Mouse (Mus musculus): ENCODE measurements at regions not wholly inside any gene's neighbourhood (a gene's known extent, or its start where the extent isn't known, plus 50 kb on each side); places are given as distances from the start of the nearest gene placed in this dataset.

DNA sequence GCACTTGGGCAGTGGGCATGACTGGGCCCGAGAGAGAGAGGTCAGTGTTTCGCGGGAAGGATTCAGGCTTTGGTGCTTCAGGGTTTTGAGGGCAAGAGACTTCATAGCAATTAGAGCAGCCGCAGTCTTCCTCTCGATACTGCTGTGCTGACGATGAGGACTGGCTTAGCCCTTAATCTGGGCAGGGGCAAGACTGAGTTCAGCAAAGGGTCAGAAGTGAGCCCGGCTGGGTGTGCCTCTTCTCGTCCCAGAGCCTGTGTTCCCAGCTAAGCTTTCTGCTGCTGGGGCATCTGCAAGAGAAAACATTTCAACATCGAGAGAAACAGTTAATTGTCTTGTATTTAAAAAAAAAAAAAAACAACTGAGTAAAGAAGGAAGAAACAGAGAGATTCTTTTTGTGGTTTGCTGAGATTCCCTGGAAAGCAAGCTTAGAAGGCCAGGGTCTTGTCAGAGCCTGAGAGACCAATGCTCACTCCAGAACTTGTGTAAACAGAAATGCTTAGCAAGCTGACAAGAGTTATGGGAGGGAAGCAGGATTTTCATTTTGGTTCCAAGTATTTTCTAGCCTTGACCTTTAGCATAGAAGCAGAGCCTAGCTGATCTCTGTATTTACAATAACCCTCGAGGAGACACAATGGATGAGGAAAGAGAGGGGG is 195.1 kb downstream of the Zfp36l1 start:
- no peak for DNase-seq (ENCODE audit: low spot score in 2 of 2)

DNA sequence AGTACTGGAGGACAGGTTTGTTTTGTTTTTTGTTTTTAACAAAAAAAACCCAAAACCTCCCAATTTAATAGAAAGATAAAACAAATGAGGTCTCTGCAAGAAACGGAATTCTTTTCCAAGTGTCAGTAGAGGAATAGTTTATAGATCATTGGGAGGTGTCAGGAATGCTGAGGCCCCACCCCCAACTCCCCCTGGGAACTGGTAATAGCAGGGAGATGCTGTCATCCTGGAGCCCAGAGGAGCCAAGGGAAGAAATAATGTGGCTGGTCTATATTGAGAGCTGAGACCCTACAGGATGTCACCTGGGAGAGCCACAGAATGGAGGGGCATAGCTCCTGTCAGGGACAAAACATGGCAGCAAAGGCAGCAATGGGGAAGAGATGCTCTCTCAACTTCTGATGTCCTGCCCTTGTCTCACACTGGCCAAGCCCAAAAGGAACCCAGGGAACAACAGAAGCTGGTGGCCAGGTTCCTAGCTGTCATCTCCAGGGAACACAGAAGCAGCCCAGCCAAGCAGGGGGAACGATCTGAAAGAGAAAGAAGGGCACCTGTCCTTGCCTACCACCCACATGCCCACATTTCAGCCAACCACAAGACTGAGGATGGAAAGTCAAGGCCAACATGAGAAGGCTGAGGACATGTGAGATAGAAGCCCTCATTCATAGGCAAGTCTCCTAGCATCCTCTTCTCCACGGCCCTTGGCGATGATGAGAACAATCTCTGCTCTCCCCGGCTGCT is 195.7 kb downstream of the Zfp36l1 start:
- no peak for DNase-seq (ENCODE audit: low spot score in 2 of 2)

DNA sequence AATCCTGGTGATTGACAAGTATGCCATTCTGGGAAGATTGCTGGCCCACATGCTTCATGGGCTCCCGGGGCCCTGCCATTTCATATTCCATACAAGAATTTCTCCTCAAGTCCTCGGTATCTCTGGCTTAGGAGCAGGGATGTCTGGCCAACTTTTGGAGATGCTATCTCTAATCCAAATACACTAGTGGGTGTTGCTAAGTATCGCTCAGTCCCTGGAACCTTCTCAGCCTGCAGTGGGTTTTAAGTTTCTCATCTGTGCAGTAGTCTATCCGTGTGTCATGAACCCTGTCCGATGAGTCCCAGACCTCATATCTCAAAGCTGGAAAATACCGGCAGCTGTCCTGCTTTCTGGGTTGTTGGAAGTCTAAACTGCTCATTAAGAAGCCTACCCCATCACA is 198.9 kb downstream of the Zfp36l1 start:
- no peak for DNase-seq (ENCODE audit: low spot score in 2 of 2)

DNA sequence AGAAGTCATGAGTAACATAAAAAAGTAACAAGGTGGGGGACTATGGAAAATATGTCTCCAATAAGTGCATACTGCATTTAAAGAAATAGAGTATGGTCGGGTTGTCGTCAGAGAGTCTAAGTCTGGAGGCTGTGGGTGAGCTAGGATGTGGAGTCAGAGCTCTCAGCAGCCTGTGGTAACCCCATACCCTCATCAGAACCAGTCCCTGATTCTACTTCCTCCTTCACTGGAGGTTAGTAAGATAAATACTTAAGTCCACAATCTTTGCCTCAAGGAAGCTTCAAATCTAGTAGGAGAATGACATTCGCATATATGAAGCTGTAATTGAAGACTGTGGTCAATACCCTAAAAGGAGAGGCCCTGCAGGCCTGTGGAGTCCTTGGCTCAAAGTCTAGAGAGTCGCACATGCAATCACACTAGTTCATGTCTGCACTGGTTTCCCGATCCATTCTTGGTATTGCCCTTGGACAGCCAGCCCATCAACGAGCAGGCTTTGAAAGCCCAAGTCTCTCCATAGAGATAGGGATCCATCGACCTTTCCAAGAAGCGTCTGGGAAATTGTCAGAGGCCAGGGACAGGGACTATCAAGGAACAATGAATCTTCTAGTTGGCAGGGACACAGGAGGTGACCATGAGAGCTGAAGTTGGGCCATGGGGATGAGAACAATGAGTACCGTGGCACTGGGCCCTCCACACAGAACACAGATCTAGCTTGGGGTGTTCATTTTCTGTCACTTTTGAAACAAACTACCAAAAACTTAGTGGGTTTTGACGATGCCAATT is 200.3 kb downstream of the Zfp36l1 start:
- no peak for DNase-seq (ENCODE audit: low spot score in 2 of 2)

DNA sequence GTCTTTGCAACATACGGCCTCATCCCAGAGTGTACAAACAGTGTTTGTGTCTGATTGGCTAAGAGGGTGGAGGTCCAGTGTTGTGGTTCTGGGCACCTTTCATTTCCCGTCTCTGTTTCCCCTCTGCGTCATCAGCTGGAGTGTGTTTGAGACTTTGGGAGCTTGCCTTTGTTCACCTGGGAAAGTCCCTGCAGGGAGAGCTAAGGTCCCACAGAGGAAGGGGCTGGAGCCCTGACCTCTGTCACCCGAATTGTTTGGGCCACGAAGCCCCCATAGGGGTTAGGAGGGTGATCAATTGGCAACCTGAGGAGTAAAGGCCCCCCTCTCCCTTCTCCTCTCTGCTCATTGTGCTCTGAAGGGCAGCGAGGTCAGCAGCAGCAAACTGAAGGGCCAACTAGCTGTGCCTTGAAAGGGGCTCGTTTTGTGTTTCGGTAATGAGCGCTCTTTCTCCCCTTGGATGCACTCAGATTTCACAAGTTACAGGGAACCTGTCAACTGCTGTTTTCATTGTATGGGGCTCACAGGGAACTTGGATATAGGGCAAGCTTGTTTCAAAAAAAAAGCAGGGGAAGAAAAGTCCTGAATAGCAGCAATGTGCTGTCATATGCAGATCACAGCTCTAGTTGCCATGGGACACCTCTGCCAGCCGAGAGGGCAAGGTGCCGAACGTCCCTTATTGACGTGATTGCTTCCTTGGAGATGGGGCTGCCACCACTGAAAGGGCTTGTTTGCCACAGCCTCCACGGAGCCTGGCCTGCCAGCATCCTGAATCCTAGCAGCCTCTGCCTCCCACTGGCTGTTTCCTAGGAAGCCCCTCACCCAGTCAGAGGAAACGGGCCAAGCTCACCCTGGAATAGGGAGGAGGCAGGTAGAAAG is 201.7 kb downstream of the Zfp36l1 start:
- DNase-seq (ENCODE audit: low spot score in 2 of 2), result peak; percentile 32 to 67

DNA sequence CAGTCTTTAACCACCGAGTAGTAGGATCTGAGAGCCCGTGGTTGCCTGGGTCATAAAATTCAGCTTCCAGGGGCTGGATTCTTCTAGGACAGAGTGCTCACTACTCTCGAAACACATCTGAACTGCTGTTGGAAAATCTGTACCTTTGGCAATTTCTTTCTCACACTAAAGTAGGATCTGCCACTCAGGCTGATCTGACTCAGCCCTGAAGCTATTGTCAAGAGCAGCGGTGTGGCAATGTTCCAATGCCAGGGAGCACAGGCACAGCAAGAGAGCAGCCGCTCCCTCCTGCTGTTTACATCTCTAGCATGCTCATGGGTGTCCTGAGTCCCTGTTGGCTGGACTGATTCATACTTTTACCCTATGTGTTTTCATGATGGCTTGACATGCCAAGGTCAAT is 205.2 kb downstream of the Zfp36l1 start:
- DNase-seq (ENCODE audit: low spot score in 2 of 2), result no peak

DNA sequence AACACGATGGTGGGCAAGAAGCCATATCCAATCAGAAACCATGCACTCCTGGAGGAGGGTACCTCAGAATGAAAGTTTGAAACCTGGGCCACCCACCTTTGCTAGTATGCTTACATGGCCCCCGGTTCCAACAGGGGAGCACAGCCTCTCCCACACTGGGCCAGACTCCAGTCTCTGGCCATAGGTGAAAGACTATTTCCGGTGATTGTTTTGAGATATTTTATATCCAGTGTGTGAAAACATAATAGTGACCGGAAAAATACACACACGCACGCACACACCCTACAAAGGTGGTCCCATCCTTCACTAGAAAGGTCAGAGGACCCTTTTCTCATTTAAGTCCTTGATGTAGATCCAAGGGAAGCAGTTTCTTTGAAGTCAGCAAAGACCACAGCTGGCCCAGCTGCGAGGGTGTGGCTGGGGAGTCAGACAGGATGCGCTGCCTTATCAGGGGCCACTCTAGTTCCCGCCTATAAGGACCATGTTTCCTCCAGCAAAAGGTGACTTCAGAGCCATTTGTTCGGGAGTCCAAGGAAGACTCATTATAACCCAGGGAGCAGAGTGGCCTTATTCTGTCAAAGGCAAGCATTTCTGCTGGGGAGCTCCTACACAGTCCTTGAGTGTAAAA is 206.0 kb downstream of the Zfp36l1 start:
- DNase-seq (ENCODE audit: low spot score in 2 of 2), result no peak

DNA sequence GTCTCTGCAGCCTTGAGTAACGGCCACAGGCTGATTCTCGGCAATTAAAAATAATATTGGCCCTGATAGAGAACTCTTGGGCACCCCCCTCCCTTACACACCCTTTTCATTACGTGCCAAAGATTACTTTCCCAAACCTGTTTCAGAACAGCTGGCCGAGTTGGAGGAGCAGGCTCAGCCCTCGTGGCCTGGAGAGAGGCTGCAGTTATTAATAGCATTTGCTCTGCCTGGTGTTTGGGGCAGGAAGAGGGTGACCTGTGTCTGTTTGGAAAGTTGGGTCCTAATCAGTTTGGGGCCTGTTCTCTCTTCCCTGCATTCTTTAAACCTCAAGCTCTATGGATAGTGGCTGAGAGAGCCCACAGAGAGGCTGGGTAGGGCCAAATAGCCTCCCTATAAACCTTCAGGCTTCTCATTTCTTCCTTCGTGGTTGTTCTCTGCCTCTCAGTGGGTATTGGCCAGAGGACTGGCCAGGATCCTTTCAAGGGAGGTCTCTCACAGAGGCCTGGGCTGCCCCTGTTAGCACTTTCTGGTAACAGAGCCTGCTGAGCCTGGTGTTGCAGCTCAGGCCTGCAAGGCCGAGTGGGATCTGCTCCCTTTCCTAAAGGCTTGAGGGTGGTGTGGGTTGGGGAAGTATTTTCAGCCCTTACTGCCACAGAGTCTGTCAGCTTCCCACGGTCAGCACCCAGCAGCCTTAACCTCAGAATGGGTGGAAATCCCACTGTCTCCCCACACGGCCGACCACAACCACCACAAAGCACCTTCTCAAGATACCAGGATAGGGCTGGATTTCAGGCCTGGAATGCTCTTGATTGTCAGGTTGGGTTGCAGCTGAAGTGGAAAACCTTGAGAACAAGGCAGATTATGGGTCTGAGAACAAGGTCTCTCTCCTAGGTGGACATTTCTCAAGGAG is 206.7 kb downstream of the Zfp36l1 start:
- no peak for DNase-seq (ENCODE audit: low spot score in 2 of 2)

DNA sequence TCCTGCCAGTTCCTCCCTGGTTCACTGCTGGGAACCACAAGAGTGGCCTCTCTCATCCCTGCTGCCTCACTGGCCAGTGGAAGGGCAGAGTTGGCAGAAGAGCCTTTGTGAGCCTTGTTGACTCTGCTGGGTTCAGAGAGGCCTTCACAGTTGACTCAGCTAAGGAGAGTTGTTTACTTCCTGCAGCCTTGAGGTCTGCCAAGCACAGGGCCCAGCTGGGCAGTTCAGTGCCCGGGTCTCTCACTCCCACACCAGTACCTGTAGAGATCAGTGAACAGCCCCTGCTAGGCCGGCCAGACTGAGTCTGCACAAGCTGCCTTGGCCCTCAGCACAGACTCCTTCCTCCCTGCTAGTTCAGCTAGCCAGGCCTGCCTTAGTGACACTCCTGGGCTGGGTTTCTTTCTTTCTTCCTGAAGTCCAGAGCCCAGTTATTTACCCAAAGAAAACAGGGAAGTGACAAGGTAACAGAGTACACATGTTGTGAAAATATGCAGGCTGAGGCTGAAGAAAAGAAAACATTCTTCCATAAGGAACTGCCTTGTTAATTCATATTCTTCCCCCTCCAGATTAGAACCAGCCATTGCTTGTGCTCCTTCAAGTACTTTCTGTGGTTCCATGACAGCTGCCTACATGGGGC is 207.8 kb downstream of the Zfp36l1 start:
- no peak for DNase-seq (ENCODE audit: low spot score in 2 of 2)

DNA sequence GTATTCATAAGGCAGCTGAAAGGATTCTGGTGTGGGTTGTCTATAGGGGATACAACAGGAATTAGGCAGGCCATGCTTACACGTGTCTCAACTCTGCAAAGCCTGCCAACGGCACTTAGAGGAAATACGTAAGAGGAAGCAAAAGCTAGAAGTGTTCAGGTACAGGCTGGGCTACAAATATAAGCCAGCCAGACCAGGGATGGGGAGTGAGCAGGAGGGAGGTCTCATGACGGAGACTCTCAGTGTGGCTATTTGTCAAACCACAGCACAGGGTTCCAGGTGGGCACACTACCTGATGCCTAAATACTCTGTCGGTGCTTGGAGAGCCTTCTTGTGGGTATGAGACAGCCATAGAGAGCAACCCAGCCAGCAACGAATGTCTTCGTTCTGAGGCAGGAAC is 210.1 kb downstream of the Zfp36l1 start:
- DNase-seq (ENCODE audit: low spot score in 2 of 2), result no peak

DNA sequence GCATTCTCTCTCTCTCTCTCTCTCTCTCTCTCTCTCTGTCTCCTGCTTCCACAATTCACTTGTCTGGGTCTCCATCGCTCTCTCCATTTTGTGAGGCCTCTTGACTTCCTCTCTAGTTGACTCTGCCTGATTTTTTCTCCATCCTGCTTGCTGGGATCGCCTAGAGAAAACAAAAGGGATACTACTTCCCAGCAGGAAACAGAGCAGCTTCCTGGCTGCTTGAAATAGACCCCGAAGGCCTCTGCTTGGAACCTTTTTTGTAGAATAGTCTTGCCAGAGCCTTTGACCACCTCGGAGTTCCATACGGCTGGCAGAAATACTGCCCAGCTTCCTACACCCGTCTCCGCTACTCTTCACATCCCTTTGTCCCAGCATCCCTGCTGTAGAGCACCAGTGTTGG is 210.7 kb downstream of the Zfp36l1 start:
- no peak for DNase-seq (ENCODE audit: low spot score in 2 of 2)

DNA sequence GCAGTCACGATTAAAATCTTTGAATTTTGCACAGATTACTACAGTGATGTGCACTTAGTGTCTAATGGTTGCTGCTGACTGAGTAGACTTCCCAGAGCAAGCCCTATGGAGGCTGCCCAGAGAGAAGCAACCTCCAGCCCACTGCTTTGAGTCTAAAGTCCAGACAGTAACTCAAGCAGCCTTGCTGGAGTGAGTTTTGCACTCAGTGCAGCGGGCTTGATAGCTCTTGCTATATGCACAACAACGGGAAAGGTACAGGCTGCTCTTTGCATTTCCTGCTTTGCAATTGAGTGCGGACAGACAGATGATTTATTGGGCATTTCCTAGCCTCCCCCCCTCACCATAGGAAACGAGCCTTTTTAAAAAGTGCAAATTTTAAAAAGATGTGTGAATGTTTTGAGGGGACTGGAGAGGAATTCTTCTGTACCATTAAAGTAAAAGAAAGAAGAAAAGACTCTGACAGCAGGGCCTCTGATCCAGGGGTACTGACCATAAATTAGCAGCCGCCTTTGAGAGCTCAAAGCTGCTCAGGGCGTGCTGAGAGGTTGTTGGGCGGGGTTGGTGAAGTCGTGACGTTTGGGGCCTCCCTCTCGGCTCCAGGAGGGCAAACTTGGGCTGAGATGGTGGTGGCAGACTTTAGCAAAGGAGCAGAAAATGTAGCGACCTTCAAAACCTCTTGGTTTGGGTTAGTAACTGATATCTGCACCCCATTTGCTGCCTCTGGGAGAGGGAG is 214.4 kb downstream of the Zfp36l1 start:
- no peak for DNase-seq (ENCODE audit: low spot score in 2 of 2)

DNA sequence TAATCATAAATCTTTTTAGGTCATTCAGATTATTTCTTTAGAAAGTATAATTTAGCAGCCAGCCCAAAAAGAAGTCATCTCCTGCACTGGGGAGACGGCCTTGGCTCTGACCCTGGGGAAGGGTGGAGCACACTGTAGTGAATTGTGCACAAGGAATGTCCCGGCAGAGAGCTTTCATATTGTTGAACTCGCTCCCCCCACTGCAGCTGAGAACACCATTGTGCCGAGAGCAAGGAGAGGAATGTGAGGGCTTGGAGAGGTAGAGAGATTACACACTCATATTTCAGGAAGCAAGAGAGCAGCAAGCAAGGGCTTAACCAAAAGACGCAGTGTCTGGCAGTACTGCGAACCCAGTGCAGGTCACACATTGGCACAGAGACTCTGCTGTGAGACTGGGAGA is 216.8 kb downstream of the Zfp36l1 start:
- DNase-seq (ENCODE audit: low spot score in 2 of 2), result no peak

DNA sequence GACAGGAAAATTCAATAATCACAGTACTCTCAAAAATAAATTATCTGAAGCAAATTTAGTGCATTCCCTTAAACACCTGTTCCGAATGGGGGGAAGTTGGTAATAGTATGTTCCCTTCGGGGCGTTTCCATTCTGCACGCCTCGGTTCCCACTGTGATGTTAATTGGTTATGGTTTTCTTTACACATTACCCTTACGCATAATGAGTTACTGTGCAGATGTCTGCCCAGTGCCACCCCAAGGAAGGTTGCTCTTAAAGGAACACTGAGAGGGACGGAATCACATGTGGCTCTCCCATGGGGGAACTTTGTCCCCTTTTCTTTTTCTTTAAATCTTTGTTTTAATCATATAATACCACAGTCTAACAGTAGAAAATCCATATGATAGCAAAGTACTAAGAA is 217.5 kb downstream of the Zfp36l1 start:
- DNase-seq (ENCODE audit: low spot score in 2 of 2), result no peak

DNA sequence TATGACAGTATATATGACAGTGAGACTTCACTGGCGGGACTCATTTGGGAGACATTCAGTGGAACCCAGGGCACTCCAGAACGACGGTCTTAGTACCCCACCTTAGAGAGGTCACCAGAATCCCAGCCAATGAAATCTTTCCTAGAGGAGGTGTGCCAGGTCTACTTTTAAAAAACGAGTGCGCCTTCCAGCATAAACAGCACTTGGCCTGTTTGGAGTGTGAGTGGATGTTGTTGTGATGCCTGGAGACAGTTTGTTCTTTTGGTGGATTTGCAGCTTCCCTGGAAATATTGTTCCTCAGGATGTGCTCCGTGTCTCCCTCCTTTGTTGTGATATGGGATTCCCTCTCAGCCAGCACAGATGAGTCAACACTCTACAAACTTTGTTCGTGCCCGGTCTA is 219.9 kb downstream of the Zfp36l1 start:
- no peak for DNase-seq (ENCODE audit: low spot score in 2 of 2)

DNA sequence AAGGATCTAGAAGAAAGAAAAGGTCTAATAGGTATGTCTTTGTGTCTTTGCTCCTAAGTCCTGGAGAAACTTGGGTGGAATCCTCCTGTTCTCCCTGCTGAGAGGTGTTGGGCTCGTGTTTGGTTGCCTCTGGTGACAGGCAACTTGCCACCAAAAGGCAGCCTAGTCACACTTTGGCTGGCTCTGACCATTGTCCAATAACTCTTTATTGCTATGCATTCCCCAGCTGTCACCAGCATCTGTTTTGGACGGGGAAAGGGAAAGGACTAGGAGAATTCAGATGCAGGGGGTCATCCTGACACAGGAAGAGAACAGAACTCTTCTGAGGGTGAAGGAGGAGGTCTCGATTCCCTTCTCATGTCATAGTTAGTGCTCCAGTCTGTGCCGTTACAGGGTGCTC is 220.9 kb downstream of the Zfp36l1 start:
- DNase-seq (ENCODE audit: low spot score in 2 of 2), result no peak

DNA sequence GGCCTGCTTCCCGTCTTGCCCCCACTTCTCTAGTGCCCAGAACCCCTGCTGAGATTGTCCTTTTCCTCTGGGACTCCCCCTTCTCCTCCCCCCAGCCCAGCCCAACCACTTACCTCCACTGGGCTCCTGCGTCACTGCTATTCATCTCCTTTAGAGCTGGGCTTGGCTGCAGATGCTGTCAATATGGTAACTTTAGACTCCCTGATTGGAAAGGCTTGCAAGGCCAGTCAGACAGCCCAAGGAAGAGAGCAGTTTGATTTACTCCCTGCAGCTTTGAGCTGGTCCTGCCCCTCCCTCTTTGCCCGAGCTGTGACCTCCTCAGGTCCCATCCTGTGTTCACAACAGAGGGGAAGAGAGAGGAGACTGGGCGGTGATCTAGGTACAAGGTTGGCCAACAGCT is 221.9 kb downstream of the Zfp36l1 start:
- no peak for DNase-seq (ENCODE audit: low spot score in 2 of 2)

DNA sequence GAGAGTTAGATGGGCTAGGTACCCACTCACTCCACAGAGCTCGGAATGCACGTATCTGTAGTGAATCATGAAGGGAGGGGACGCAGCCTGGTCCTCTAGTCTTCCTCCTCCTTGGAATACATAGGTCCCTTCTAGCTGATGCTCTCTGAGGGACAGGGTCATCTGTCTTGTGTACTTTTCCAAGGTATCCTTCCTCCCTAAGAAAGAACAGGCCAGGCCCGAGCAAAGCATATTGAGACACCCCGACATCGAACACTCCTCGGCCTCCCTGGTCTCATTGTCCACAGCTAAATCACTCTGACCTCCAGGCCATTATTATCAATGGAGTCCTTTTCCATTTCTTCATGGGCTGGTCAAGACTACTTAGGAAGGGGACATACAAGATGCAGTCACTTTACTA is 222.5 kb downstream of the Zfp36l1 start:
- no peak for DNase-seq (ENCODE audit: low spot score in 2 of 2)

DNA sequence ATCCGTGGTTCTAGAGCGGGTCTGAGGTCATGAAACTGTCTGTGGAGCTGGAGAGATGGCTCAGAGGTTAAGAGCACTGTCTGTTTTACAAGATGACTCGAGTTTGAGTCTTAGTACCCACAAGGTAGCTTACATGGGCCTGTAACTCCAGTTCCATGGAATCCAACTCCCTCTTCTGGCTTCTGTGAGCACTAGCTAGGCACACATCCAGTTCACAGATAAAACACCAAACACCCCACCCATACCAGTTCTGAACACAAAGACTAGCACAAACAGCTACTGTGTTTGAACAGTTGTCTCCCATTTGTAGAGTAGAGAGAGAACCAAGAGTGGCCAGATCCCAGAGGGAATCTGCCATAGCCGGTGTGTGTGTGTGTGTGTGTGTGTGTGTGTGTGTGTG is 224.0 kb downstream of the Zfp36l1 start:
- no peak for DNase-seq (ENCODE audit: low spot score in 2 of 2)
